Mouse (Mus musculus) layer of hippocampus, postnatal 36 days (tissue): ENCODE data around the gene Sln. TPM values are rescaled to one million over a fixed set of nuclear protein-coding genes. Genes with fewer than 3 reads are reported as not detected.

Experiments used
- total RNA-seq, 2 experiments: library from RNA; stranded (reverse); gene quantifications; 2 replicates each; pipeline ENCODE4 v1.2.3; 2021

The Sln gene
- total RNA-seq, 2 experiments from 2014 or later, result 0.35 to 0.58 TPM

Other genes starting within 250 kb of the Sln start
- gene Acat1, start 239.8 kb upstream of the Sln start, total RNA-seq, result 10 to 100 TPM; 60.2 to 61.8 TPM
- gene Cul5, start 180.2 kb upstream of the Sln start, total RNA-seq, result 10 to 100 TPM; 67.1 to 67.2 TPM
- 1 to 10 TPM; 2.5 to 2.7 TPM for gene Rab39, start 143.9 kb upstream of the Sln start, total RNA-seq
- gene Slc35f2, start 78.6 kb upstream of the Sln start, total RNA-seq, result 1 to 10 TPM; 3.6 to 4.4 TPM
- 100 to 1,000 TPM; 231 to 234 TPM for gene Elmod1, start 125.1 kb downstream of the Sln start, total RNA-seq
- gene Tnfaip8l3, start 218.2 kb downstream of the Sln start, total RNA-seq, result 10 to 100 TPM; 27.2 to 30.2 TPM